Mouse (Mus musculus) liver, embryonic 14.5 days (tissue): ENCODE results near the gene Stard13. TPM values are rescaled to one million over a fixed set of nuclear protein-coding genes. Genes with fewer than 3 reads are reported as not detected.

Experiments used
- ATAC-seq: fragments of 200-750 bp; cut with Nextera tagmentation; 2 replicates; pipeline ENCODE4 v1.8.0; 2017; ENCODE audit warnings: moderate number of reproducible peaks, mild to moderate bottlenecking, moderate library complexity; ENCODE audit not compliant: insufficient read depth
- DNase-seq, 3 experiments: peaks; one replicate each; pipeline ENCODE4 v3.0.0-alpha.2; 2012 to 2013; ENCODE audit warnings: low read depth in 3 of 3, low spot score in 3 of 3
- H3K27ac ChIP-seq: fragments of 300-500 bp; sonication (generic); 2 replicates; pipeline ENCODE4 v1.5.1; 2014; ENCODE audit warnings: moderate library complexity, mild to moderate bottlenecking, control low read depth, inconsistent platforms
- H3K27me3 ChIP-seq: fragments of 300-500 bp; sonication (generic); 2 replicates; pipeline ENCODE4 v1.6.1; 2014; ENCODE audit warnings: mild to moderate bottlenecking, low read length, moderate library complexity; ENCODE audit not compliant: control insufficient read depth, insufficient read depth
- H3K36me3 ChIP-seq: fragments of 300-500 bp; sonication (generic); replicated peaks from 2 replicates; pipeline ENCODE4 v1.6.1; 2014; ENCODE audit warnings: low read depth; ENCODE audit not compliant: control insufficient read depth, insufficient read depth
- H3K4me1 ChIP-seq, 2 experiments: fragments of 200-500 bp in 1 of 2; fragments of 300-500 bp in 1 of 2; sonication (generic) in 1 of 2; replicated peaks; 2 replicates each; pipeline ENCODE4 v1.6.1; 2012 to 2014; ENCODE audit warnings: antibody characterized with exemption in 1 of 2, inconsistent platforms in 1 of 2, low read length in 1 of 2; ENCODE audit not compliant: control insufficient read depth in 2 of 2, insufficient read depth in 2 of 2
- H3K4me2 ChIP-seq: fragments of 300-500 bp; sonication (generic); 2 replicates; pipeline ENCODE4 v1.6.1; 2014; ENCODE audit warnings: low read depth, mild to moderate bottlenecking, control low read depth, moderate library complexity
- H3K4me3 ChIP-seq, 2 experiments: fragments of 200-500 bp in 1 of 2; fragments of 300-500 bp in 1 of 2; sonication (generic) in 1 of 2; 2 replicates each; pipeline ENCODE4 v1.5.1; 2012 to 2014; ENCODE audit warnings: low read depth in 2 of 2, low read length in 2 of 2, mild to moderate bottlenecking in 2 of 2, control low read depth in 1 of 2, inconsistent platforms in 1 of 2, moderate library complexity in 1 of 2; ENCODE audit not compliant: insufficient read depth in 1 of 2
- H3K9ac ChIP-seq: fragments of 300-500 bp; sonication (generic); replicated peaks from 2 replicates; pipeline ENCODE4 v1.6.1; 2014; ENCODE audit warnings: mild to moderate bottlenecking, control low read depth, moderate library complexity
- H3K9me3 ChIP-seq: fragments of 300-500 bp; sonication (generic); 2 replicates; pipeline ENCODE4 v1.6.1; 2016; ENCODE audit warnings: low read length, mixed read lengths; ENCODE audit not compliant: control insufficient read depth
- CTCF ChIP-seq: IDR thresholded peaks from 2 replicates; pipeline ENCODE4 v1.5.1; 2016; ENCODE audit warnings: antibody characterized with exemption, low read depth, control low read depth
- EP300 ChIP-seq: IDR thresholded peaks from 2 replicates; pipeline ENCODE4 v1.6.1; 2016; ENCODE audit warnings: antibody characterized with exemption, low read depth
- WGBS: fragments of 180-500 bp; shearing (Covaris S2); extraction: QIAGEN DNeasy Blood & Tissue Kit; methylation state at CpG from one replicate; pipeline ENCODE4 v1.1.7; 2014; ENCODE audit not compliant: insufficient replicate concordance; 5-methylcytosine and 5-hydroxymethylcytosine counted together
- polyA plus RNA-seq, 2 experiments: library from polyadenylated mRNA; depleted of rRNA in 1 of 2; stranded (reverse) in 1 of 2; unstranded in 1 of 2; fragments of >200 nt; fragmentation: Nextera tagmentation in 1 of 2; extraction: Ambion mirVana in 1 of 2; gene quantifications; 2 replicates each; pipeline versions ENCODE4 v1.2.1 to v1.2.3; 2012 to 2014

Gene Stard13
- polyA plus RNA-seq, 2 experiments = 0.56 to 1.1 TPM

- Histone ChIP-seq H3K36me3 (no peaks in the 10 kb centered on the region), H3K4me3 (no peak overlapping the region), H3K9me3 (no peaks in the 10 kb centered on the region), H3K27ac (no peak overlapping the region), H3K9ac (no peak overlapping the region), H3K27me3 (no peaks in the 10 kb centered on the region), H3K4me1 (peaks cover 0 to 2% of the 10 kb centered on the region in 2 experiments; a peak in 1 of 4 replicates), H3K4me2 (no peak overlapping the region)
- ATAC-seq (no peak), DNase-seq (no peak)
- 60% methylated on average over 6 of the region's 6 CpGs for WGBS
- no peak for TF ChIP-seq CTCF
- TF ChIP-seq EP300 = no peak
Observed at GRCm38 (mm10) chr5:151167641-151168040, 66.0 kb downstream of the Stard13 start.

DNA sequence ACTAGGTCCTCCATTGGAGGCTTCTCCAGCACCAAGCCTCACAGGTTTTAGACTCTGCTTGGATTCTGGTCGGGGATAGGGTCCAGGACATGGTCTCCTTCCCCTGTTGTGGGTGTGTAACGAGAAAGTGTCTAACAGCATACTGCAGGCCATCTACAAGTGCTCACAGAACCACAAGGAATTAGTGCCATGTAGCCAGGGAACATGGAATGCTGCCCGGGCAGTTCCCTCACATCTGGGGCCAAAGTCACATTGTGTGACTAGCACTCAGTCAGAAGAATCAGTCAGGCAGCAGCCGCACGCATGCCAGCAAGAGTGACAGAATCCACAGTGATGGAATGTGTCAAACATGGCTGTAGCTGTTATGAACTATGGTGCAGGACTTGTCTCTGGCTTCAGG lies 67.4 kb downstream of the Stard13 start:
- Histone ChIP-seq H3K27me3 (no peaks in the 10 kb centered on the region), H3K4me2 (no peak overlapping the region), H3K4me3 (no peak overlapping the region), H3K9ac (no peak overlapping the region), H3K4me1 (peaks cover 0 to 2% of the 10 kb centered on the region in 2 experiments; a peak in 1 of 4 replicates), H3K9me3 (no peaks in the 10 kb centered on the region), H3K27ac (no peak overlapping the region), H3K36me3 (no peaks in the 10 kb centered on the region)
- 61% methylated on average over 5 of the region's 5 CpGs for WGBS
- no peak for DNase-seq
- no peak for TF ChIP-seq EP300
- TF ChIP-seq CTCF = no peak
- ATAC-seq = no peak

DNA sequence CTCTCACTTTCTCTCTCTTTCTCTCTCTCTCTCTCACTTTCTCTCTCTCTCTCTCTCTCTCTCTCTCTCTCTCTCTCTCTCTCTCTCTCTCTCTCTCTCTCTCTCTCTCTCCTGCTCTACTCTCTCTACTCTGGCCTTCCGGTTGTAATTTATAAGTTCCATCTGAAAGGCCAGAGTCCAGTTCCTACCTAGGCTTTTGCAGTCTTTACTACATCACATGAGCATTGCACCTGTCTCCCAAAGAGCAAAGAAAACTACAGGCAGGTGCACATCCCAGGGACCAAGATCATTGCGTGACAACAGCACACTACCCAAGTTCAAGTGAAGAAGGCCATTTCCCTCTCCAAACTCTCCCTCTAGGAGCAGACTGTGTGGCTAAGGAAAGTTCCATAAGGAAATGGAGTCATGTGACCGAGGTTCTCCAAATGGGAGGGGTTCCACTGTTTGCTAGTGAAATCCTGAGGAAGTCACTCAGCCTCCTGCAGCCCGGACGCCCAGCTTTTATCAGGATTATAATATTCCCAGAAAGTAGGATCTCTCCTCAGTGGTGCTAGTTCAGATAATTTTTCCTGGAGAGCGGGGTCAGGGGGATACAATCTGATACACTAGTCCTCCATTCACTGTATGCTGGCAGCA lies 68.1 kb downstream of the Stard13 start:
- DNase-seq (no peak), ATAC-seq (no peak)
- no peak overlapping the region for H3K9ac ChIP-seq
- no peak overlapping the region for H3K4me3 ChIP-seq
- no peaks in the 10 kb centered on the region for H3K27me3 ChIP-seq
- H3K4me2 ChIP-seq = no peak overlapping the region
- no peaks in the 10 kb centered on the region for H3K36me3 ChIP-seq
- TF ChIP-seq CTCF (no peak), EP300 (no peak)
- H3K4me1 ChIP-seq = peaks cover 0 to 2% of the 10 kb centered on the region in 2 experiments; a peak in 1 of 4 replicates
- H3K27ac ChIP-seq = no peak overlapping the region
- 53% methylated on average over 6 of the region's 6 CpGs for WGBS
- no peaks in the 10 kb centered on the region for H3K9me3 ChIP-seq

DNA sequence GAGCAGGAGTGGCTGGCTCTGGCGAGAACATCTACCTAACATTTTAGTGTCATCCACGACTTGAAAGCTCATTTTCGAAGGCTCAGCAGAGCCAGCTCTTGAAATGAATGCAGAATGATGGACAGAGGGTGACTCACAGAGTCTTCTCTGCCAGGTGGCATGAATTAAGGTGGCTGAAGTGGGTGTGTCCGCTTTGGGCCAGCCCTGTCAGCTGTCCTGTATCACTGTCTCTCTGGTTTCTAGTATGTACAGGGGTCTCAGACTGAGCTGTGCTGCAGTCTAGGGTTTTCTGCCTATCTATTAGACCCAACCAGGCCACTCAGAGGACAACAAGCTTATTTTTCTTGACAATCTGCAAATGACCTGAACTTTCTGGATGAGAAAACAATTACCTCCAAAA lies 68.8 kb downstream of the Stard13 start:
- 37% methylated on average over 4 of the region's 4 CpGs for WGBS
- DNase-seq (no peak), ATAC-seq (no peak)
- H3K9ac ChIP-seq = no peak overlapping the region
- no peak overlapping the region for H3K4me3 ChIP-seq
- TF ChIP-seq EP300 (no peak), CTCF (no peak)
- no peaks in the 10 kb centered on the region for H3K36me3 ChIP-seq
- H3K27me3 ChIP-seq = no peaks in the 10 kb centered on the region
- no peaks in the 10 kb centered on the region for H3K9me3 ChIP-seq
- H3K4me2 ChIP-seq = no peak overlapping the region
- H3K27ac ChIP-seq = no peak overlapping the region
- peaks cover 0 to 2% of the 10 kb centered on the region in 2 experiments; a peak in 1 of 4 replicates for H3K4me1 ChIP-seq

DNA sequence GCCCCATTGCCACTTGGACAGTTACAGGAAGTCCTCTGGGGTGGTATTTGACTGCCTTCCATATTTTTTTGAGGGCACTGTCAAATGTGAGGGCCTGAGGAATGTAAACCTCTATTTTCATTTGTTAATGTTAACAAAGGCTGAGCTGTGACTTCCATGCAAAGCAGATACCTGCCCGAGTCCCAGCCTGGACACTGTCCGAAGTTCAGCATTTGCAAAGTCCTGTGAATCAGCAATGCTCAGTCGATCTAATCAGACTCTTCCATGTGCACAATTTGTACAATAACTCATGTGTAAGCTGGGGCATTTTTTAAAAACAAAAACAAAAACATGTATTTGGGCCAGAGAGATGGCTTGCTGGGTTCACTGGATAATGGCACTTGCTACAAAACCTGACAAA lies 71.0 kb downstream of the Stard13 start:
- no peaks in the 10 kb centered on the region for H3K27me3 ChIP-seq
- no peak overlapping the region for H3K9ac ChIP-seq
- no peaks in the 10 kb centered on the region for H3K9me3 ChIP-seq
- H3K36me3 ChIP-seq = no peaks in the 10 kb centered on the region
- no peak for ATAC-seq
- no peak overlapping the region for H3K4me2 ChIP-seq
- WGBS = 58% methylated on average over 3 of the region's 3 CpGs
- H3K27ac ChIP-seq = no peak overlapping the region
- H3K4me1 ChIP-seq = peaks cover 0 to 2% of the 10 kb centered on the region in 2 experiments; a peak in 1 of 4 replicates
- H3K4me3 ChIP-seq = no peak overlapping the region
- no peak for TF ChIP-seq CTCF
- no peak for TF ChIP-seq EP300
- peak in 1 of 3 experiments; percentile 9 for DNase-seq
